Mouse (Mus musculus) neural tube, embryonic 12.5 days (tissue): ENCODE data around the gene Cyp2e1. TPM values are rescaled to one million over a fixed set of nuclear protein-coding genes. Genes with fewer than 3 reads are reported as not detected.
"Not testable (repeated sequence)": the region's sequence is repeated elsewhere in the genome, so short reads cannot be mapped to it uniquely, and the experiment has no call there.

Experiments
- ATAC-seq: fragments of 200-750 bp; cut with Nextera tagmentation; 2 replicates; pipeline ENCODE4 v1.8.0; 2017; ENCODE audit warnings: low read depth, mild to moderate bottlenecking, moderate TSS enrichment, moderate library complexity; ENCODE audit not compliant: low FRiP score
- H3K27ac ChIP-seq: fragments of 300-500 bp; sonication (generic); 2 replicates; pipeline ENCODE4 v1.5.1; 2016
- H3K27me3 ChIP-seq: fragments of 300-500 bp; sonication (generic); replicated peaks from 2 replicates; pipeline ENCODE4 v1.6.1; 2016; ENCODE audit warnings: mild to moderate bottlenecking
- H3K36me3 ChIP-seq: fragments of 300-500 bp; sonication (generic); 2 replicates; pipeline ENCODE4 v1.6.1; 2016; ENCODE audit warnings: mild to moderate bottlenecking
- H3K4me1 ChIP-seq: fragments of 300-500 bp; sonication (generic); 2 replicates; pipeline ENCODE4 v1.6.1; 2016
- H3K4me2 ChIP-seq: fragments of 300-500 bp; sonication (generic); replicated peaks from 2 replicates; pipeline ENCODE4 v1.6.1; 2016; ENCODE audit warnings: mild to moderate bottlenecking
- H3K4me3 ChIP-seq: fragments of 300-500 bp; sonication (generic); 2 replicates; pipeline ENCODE4 v1.5.1; 2016
- H3K9ac ChIP-seq: fragments of 300-500 bp; sonication (generic); 2 replicates; pipeline ENCODE4 v1.6.1; 2016; ENCODE audit warnings: mild to moderate bottlenecking
- H3K9me3 ChIP-seq: fragments of 300-500 bp; sonication (generic); 2 replicates; pipeline ENCODE4 v1.6.1; 2016; ENCODE audit warnings: mild to moderate bottlenecking
- WGBS: fragments of 180-500 bp; shearing (Covaris S2); methylation state at CpG from one replicate; pipeline ENCODE4 v1.1.7; 2016; 5-methylcytosine and 5-hydroxymethylcytosine counted together
- polyA plus RNA-seq: library from polyadenylated mRNA; unstranded; fragments of >200 nt; fragmentation: Nextera tagmentation; extraction: Ambion mirVana; gene quantifications from 2 replicates; pipeline ENCODE4 v1.2.1, GENCODE M21; 2016

Gene Cyp2e1
- not detected in 2 replicates for polyA plus RNA-seq

- no peak within 1 kb of the TSS for H3K4me2 ChIP-seq
These were observed at the start of gene Cyp2e1 for GRCm38 (mm10) chr7:140763447-140764020. Gene Cyp2e1 (plus strand): TSS chr7:140763739.

DNA sequence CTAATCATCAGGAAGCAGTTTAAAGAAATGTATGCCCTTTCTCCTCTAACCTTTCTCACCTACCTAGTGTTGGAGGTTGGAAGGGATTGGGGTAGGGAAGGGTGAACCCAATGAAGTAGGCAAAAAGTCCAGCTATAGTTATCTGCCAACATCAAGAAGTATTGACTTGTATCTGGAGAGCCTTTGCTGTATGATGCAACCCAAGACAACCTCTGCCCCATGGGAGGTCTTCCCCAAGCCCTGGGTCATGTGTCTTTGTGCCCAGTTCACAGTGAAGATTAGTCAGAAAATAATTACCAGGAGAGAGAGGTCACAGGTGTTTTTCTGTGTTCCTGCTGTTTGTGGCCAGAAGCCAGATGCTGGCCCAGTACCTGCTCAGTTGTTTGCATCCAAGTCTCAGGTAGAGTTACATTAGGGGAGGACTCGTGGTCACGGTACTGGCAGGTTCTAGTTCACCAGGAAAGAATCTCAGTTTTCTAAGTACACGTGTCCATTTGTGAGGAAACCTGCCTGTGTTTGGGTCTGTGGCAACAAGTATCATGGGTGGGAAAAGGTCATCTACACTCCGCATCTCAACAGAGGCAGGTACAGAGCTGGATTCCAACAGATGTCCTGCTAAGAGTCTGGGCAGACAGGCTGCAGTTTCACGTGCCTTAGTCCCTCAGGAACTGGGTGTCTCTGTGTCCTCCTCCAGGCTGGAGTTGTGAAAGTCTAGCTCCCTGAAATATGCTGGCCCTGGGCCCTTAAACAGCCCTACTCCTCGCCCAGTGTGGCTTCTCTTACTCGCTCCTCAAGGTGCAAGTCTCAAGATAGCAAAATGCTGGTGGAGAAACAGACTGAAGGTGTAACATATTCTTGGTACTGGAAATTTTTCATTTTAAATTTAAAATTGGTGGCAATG is 46.1 kb upstream of the Cyp2e1 start:
- H3K9me3 ChIP-seq: no peaks in the 10 kb centered on the region
- H3K27me3 ChIP-seq: no peaks in the 10 kb centered on the region
- no peak overlapping the region for H3K9ac ChIP-seq
- H3K4me1 ChIP-seq: no peaks in the 10 kb centered on the region
- no peaks in the 10 kb centered on the region for H3K36me3 ChIP-seq
- no peak for ATAC-seq
- H3K4me2 ChIP-seq: no peak overlapping the region
- no peak overlapping the region for H3K4me3 ChIP-seq
- 85% methylated on average over 7 of the region's 7 CpGs for WGBS
- no peak overlapping the region for H3K27ac ChIP-seq

More at GRCm38 (mm10) chr7:140763447-140764020, at the start of gene Cyp2e1:
- no peak for ATAC-seq
- Histone ChIP-seq H3K9me3 (no peaks in the 10 kb centered on the region), H3K36me3 (no peaks in the 10 kb centered on the region), H3K9ac (no peak within 1 kb of the TSS), H3K4me1 (no peaks in the 10 kb centered on the region), H3K4me3 (no peak within 1 kb of the TSS), H3K27ac (no peak within 1 kb of the TSS), H3K27me3 (no peaks in the 10 kb centered on the region)
- 80% methylated on average over 7 of the region's 7 CpGs for WGBS

DNA sequence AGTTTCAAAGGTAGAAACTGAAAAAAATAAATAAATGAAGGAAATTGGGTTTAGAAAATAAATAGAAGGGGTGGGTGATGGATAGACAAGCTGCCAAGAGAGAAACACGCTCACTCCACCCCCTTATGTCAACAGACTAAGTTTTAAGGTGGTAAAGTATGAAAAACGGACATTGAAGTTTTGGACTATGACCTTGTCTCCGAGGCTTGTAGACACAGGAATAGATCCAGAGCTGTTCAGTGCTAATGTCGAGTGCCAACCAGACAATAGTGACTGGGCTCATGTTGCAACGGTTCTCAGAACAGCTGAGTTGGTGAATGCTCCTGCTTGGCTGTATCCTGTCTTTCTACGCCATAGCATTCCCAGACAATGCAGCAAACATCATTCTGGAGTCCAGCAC is 42.4 kb upstream of the Cyp2e1 start:
- Histone ChIP-seq H3K9ac (no peak overlapping the region), H3K9me3 (no peaks in the 10 kb centered on the region), H3K27me3 (no peaks in the 10 kb centered on the region), H3K4me3 (no peak overlapping the region), H3K36me3 (no peaks in the 10 kb centered on the region), H3K4me2 (no peak overlapping the region), H3K27ac (no peak overlapping the region), H3K4me1 (no peaks in the 10 kb centered on the region)
- 85% methylated on average over 6 of the region's 6 CpGs for WGBS
- no peak for ATAC-seq

- no peaks in the 10 kb centered on the region for H3K4me1 ChIP-seq
- no peaks in the 10 kb centered on the region for H3K9me3 ChIP-seq
- H3K4me2 ChIP-seq: no peak overlapping the region
- no peak overlapping the region for H3K27ac ChIP-seq
- no peak for ATAC-seq
- no peak overlapping the region for H3K9ac ChIP-seq
- H3K4me3 ChIP-seq: no peak overlapping the region
- H3K36me3 ChIP-seq: no peaks in the 10 kb centered on the region
- no peaks in the 10 kb centered on the region for H3K27me3 ChIP-seq
These were observed 38.0 kb upstream of the Cyp2e1 start for GRCm38 (mm10) chr7:140725558-140725957.

GRCm38 (mm10) chr7:140733162-140733561 is 30.4 kb upstream of the Cyp2e1 start:
- H3K27me3 ChIP-seq: no peaks in the 10 kb centered on the region
- 73% methylated on average over 2 of the region's 2 CpGs for WGBS
- H3K9me3 ChIP-seq: no peaks in the 10 kb centered on the region
- no peak for ATAC-seq
- H3K4me3 ChIP-seq: no peak overlapping the region
- H3K9ac ChIP-seq: no peak overlapping the region
- H3K36me3 ChIP-seq: no peaks in the 10 kb centered on the region
- no peaks in the 10 kb centered on the region for H3K4me1 ChIP-seq
- H3K27ac ChIP-seq: no peak overlapping the region
- no peak overlapping the region for H3K4me2 ChIP-seq

GRCm38 (mm10) chr7:140747402-140747801 is 16.1 kb upstream of the Cyp2e1 start:
- H3K36me3 ChIP-seq: no peaks in the 10 kb centered on the region
- H3K27ac ChIP-seq: no peak overlapping the region
- no peaks in the 10 kb centered on the region for H3K9me3 ChIP-seq
- no peaks in the 10 kb centered on the region for H3K27me3 ChIP-seq
- no peak overlapping the region for H3K4me2 ChIP-seq
- H3K4me3 ChIP-seq: no peak overlapping the region
- no peak overlapping the region for H3K9ac ChIP-seq
- H3K4me1 ChIP-seq: no peaks in the 10 kb centered on the region
- WGBS: 86% methylated on average over 3 of the region's 3 CpGs
- ATAC-seq: no peak

- no peaks in the 10 kb centered on the region for H3K4me1 ChIP-seq
- no peak overlapping the region for H3K4me2 ChIP-seq
- 84% methylated on average over 6 of the region's 6 CpGs for WGBS
These were observed 15.3 kb upstream of the Cyp2e1 start for GRCm38 (mm10) chr7:140748116-140748826.

GRCm38 (mm10) chr7:140748827-140749160 is 14.7 kb upstream of the Cyp2e1 start:
- 86% methylated on average over 3 of the region's 3 CpGs for WGBS
- no peak for ATAC-seq

More at GRCm38 (mm10) chr7:140748116-140748826, 15.3 kb upstream of the Cyp2e1 start:
- Histone ChIP-seq H3K27ac (no peak overlapping the region), H3K27me3 (no peaks in the 10 kb centered on the region), H3K4me3 (no peak overlapping the region), H3K36me3 (no peaks in the 10 kb centered on the region), H3K9ac (no peak overlapping the region), H3K9me3 (no peaks in the 10 kb centered on the region)
- ATAC-seq: no peak

GRCm38 (mm10) chr7:140754556-140754955 is 9.0 kb upstream of the Cyp2e1 start:
- H3K36me3 ChIP-seq: no peaks in the 10 kb centered on the region
- H3K27ac ChIP-seq: no peak overlapping the region
- H3K9me3 ChIP-seq: peaks cover 4% of the 10 kb centered on the region; the same call in 1 of the 2 replicates
- H3K27me3 ChIP-seq: no peaks in the 10 kb centered on the region
- no peak overlapping the region for H3K4me3 ChIP-seq
- H3K4me2 ChIP-seq: no peak overlapping the region
- no peaks in the 10 kb centered on the region for H3K4me1 ChIP-seq
- no peak for ATAC-seq
- H3K9ac ChIP-seq: no peak overlapping the region

More at GRCm38 (mm10) chr7:140748827-140749160, 14.7 kb upstream of the Cyp2e1 start:
- H3K36me3 ChIP-seq: no peaks in the 10 kb centered on the region
- H3K9me3 ChIP-seq: no peaks in the 10 kb centered on the region
- H3K4me3 ChIP-seq: no peak overlapping the region
- no peak overlapping the region for H3K9ac ChIP-seq
- no peaks in the 10 kb centered on the region for H3K27me3 ChIP-seq
- H3K4me2 ChIP-seq: no peak overlapping the region
- H3K4me1 ChIP-seq: no peaks in the 10 kb centered on the region
- H3K27ac ChIP-seq: no peak overlapping the region

- no peak overlapping the region for H3K4me2 ChIP-seq
- no peak overlapping the region for H3K27ac ChIP-seq
- ATAC-seq: no peak
- H3K9ac ChIP-seq: no peak overlapping the region
- peaks cover 4% of the 10 kb centered on the region; the same call in 1 of the 2 replicates for H3K9me3 ChIP-seq
- WGBS: 79% methylated on average over 4 of the region's 4 CpGs
- H3K36me3 ChIP-seq: no peaks in the 10 kb centered on the region
- no peak overlapping the region for H3K4me3 ChIP-seq
- H3K4me1 ChIP-seq: no peaks in the 10 kb centered on the region
- H3K27me3 ChIP-seq: no peaks in the 10 kb centered on the region
These were observed 7.2 kb upstream of the Cyp2e1 start for GRCm38 (mm10) chr7:140756151-140756854.

GRCm38 (mm10) chr7:140760647-140761046 is 2.9 kb upstream of the Cyp2e1 start:
- H3K9me3 ChIP-seq: no peaks in the 10 kb centered on the region
- no peak for ATAC-seq
- no peaks in the 10 kb centered on the region for H3K27me3 ChIP-seq
- H3K4me1 ChIP-seq: no peaks in the 10 kb centered on the region
- no peaks in the 10 kb centered on the region for H3K36me3 ChIP-seq
- no peak overlapping the region for H3K27ac ChIP-seq
- H3K4me3 ChIP-seq: no peak overlapping the region
- no peak overlapping the region for H3K9ac ChIP-seq
- no peak overlapping the region for H3K4me2 ChIP-seq

DNA sequence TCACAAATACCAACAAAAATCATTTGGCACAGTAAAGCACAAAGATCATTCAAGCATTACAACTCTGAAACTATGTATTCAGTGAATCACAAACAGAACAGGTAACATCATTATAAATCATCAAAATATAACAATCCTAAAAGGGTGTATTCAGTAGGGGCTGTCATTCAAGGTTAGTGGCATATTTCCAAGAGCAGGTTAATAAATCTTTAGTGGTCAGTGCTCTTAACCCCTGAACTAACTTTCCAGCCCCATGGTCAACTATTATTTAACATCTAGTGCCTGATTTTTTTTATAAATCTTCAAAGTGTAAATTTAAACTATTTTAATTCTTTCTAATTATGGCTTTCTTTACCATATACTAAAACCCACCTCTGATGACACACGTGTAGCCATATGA is 1.9 kb downstream of the Cyp2e1 start:
- not testable (repeated sequence) for ATAC-seq, H3K9ac ChIP-seq, H3K4me2 ChIP-seq, H3K9me3 ChIP-seq, H3K4me1 ChIP-seq, H3K36me3 ChIP-seq, H3K4me3 ChIP-seq, H3K27me3 ChIP-seq, H3K27ac ChIP-seq
- whole genome bisulfite sequencing: 71% methylated on average over 1 of the region's 1 CpGs
